Mouse (Mus musculus) stomach, postnatal 0 days (tissue): Measurements from ENCODE around the gene Shroom3.

Experiments used
- CTCF ChIP-seq: IDR thresholded peaks from 2 replicates; pipeline ENCODE4 v1.5.1; 2016; ENCODE audit warnings: antibody characterized with exemption, low read depth, mild to moderate bottlenecking, moderate library complexity
- EP300 ChIP-seq: optimal IDR thresholded peaks from 2 replicates; pipeline ENCODE3; 2016; ENCODE audit warnings: antibody characterized with exemption

DNA sequence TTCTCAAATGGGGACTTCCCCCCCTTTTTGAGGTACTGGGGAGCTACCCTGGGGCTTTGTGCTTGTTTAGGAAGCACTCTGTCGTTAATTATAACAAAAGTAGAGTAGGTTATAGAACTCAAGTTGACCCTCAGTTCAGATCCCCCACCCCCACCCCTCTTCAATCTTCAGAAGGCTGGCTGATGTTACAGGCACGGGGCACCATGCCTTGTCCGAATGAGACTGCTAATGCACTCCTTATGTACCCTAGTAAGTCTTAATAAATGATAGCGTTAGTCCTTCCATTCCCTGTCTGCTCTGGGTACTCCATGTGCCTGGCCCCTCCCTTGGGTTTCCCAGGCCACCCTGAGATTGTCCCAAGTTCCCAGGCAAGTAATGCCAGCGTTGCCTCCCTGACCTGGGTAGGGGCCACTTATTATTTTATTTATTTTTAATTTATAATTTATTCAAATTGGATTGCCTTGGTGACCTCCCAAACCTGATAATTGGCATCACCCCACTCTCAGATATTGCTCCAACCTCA lies 315.3 kb downstream of the Shroom3 start:
- TF ChIP-seq EP300 (no peak), CTCF (no peak)
